ENCODE assay signal across 11 mouse cellular contexts in genomic region chr19:40467810-40468209, GRCm38 (mm10). TPM values are rescaled to one million over a fixed set of nuclear protein-coding genes. Genes with fewer than 3 reads are reported as not detected.
DNase-seq lines count a peak whose midpoint lies in the region; ATAC-seq and TF ChIP-seq lines count a peak whose summit lies in the region.
"Had no signal": no experiment of that assay in that cellular context is flagged by ENCODE, and none has a peak within 500 bp of the region (broad histone marks: within the 10 kb centered on the region; RNA-seq: fewer than 3 reads in every experiment).

No protein-coding gene starts in this region.

- no peak for TF ChIP-seq POLR2A in kidney, adult 2 months (IDR thresholded peaks at IDR 0.05; ENCODE audit: low read depth, low read length)
- no peak for TF ChIP-seq POLR2A in heart, adult 2 months (IDR thresholded peaks at IDR 0.05; ENCODE audit: insufficient read depth, low read depth, low read length)

- peak; percentile 14 for DNase-seq in kidney, adult 2 months
- peak; percentile 31 for DNase-seq in adrenal gland, postnatal 25 days
- peak; percentile 47 to 57 for DNase-seq in heart, adult 2 months
- DNase-seq in heart, postnatal 25 days (ENCODE audit: low spot score): peak; percentile 19
- DNase-seq in layer of hippocampus, adult 11-12 months (ENCODE audit: low spot score): no peak
- no peak for DNase-seq in kidney, postnatal 25 days
- DNase-seq: kidney, postnatal 10 days; thymus, postnatal 36 days had no signal

- H3K4me2 ChIP-seq in kidney, embryonic 15.5 days: no peak overlapping the region
- H3K4me2 ChIP-seq: liver, embryonic 15.5 days had no signal

- no peak overlapping the region for H3K9ac ChIP-seq in kidney, embryonic 15.5 days
- no peak overlapping the region for H3K9ac ChIP-seq in heart, adult 2 months (ENCODE audit: low read depth, low read length)
- H3K9ac ChIP-seq: liver, embryonic 15.5 days had no signal

- no peak overlapping the region for H3K27ac ChIP-seq in kidney, adult 2 months (ENCODE audit: insufficient read depth, low read depth, low read length)
- no peak overlapping the region for H3K27ac ChIP-seq in kidney, embryonic 15.5 days
- H3K27ac ChIP-seq in heart, adult 2 months: peak overlapping the region; percentile 79
- H3K27ac ChIP-seq: liver, embryonic 15.5 days had no signal

- H3K36me3 ChIP-seq in kidney, adult 2 months (ENCODE audit: control insufficient read depth, insufficient read depth, low read length): no peaks in the 10 kb centered on the region
- no peaks in the 10 kb centered on the region for H3K36me3 ChIP-seq in kidney, embryonic 15.5 days
- peaks cover 27% of the 10 kb centered on the region for H3K36me3 ChIP-seq in heart, adult 2 months (ENCODE audit: control insufficient read depth, insufficient read depth, low read length)

- intact Hi-C loops in heart, adult 2 months (cut with DNase I): loop anchor here (2.0 kb wide), 1 partner anchor 25 kb away; no protein-coding TSS in a partner anchor
- intact Hi-C loops in heart, postnatal 25 days (cut with DNase I): no loop called here

- peaks cover 11% of the 10 kb centered on the region for H3K4me1 ChIP-seq in kidney, adult 2 months (ENCODE audit: control insufficient read depth, insufficient read depth, low read length)
- peaks cover 21% of the 10 kb centered on the region for H3K4me1 ChIP-seq in kidney, embryonic 15.5 days
- peaks cover 34% of the 10 kb centered on the region for H3K4me1 ChIP-seq in heart, adult 2 months (ENCODE audit: control insufficient read depth, insufficient read depth, low read length)

- no peaks in the 10 kb centered on the region for H3K27me3 ChIP-seq in kidney, adult 2 months (replicated peaks; ENCODE audit: control insufficient read depth, insufficient read depth, low read length)
- H3K27me3 ChIP-seq in kidney, embryonic 15.5 days: no peaks in the 10 kb centered on the region
- H3K27me3 ChIP-seq in heart, adult 2 months (ENCODE audit: control insufficient read depth, insufficient read depth, low read length): no peaks in the 10 kb centered on the region
- H3K27me3 ChIP-seq: liver, embryonic 15.5 days had no signal

- H3K79me2 ChIP-seq in heart, adult 2 months (replicated peaks; ENCODE audit: control insufficient read depth, insufficient read depth, low read length): peaks cover 11% of the 10 kb centered on the region

- no peak overlapping the region for H3K4me3 ChIP-seq in kidney, adult 2 months (ENCODE audit: insufficient read depth, low read depth, low read length)
- H3K4me3 ChIP-seq in kidney, embryonic 15.5 days (replicated peaks): no peak overlapping the region
- H3K4me3 ChIP-seq in heart, adult 2 months: no peak overlapping the region
- H3K4me3 ChIP-seq: liver, embryonic 15.5 days had no signal

- TF ChIP-seq EP300 in heart, adult 2 months (IDR thresholded peaks at IDR 0.05; ENCODE audit: insufficient read depth, low read depth, low read length): no peak

- ATAC-seq in kidney, embryonic 15.5 days (replicated peaks; ENCODE audit: low FRiP score): no peak
- ATAC-seq in inflammation-experienced regulatory T-cells, adult 6 months: no peak

- H3K9me3 ChIP-seq in kidney, embryonic 15.5 days (replicated peaks): no peaks in the 10 kb centered on the region
- H3K9me3 ChIP-seq: liver, embryonic 15.5 days had no signal

- WGBS in kidney, adult 2 months: 63% methylated on average over 9 of the region's 9 CpGs
- 63% methylated on average over 9 of the region's 9 CpGs for WGBS in kidney, embryonic 15.5 days
- 19% methylated on average over 9 of the region's 9 CpGs for WGBS in heart, adult 2 months

- no peak for TF ChIP-seq CTCF in kidney, adult 2 months (conservative IDR thresholded peaks at IDR 0.05; ENCODE audit: insufficient read depth, insufficient read length, low read depth, low read length)
- TF ChIP-seq CTCF in heart, adult 2 months (IDR thresholded peaks at IDR 0.05): no peak

RNA-seq across cellular contexts. Expression of gene Sorbs1, which starts 45.8 kb away (rescaled TPM):
- 43.5 and 52.5 TPM in 2 replicates for polyA plus RNA-seq in kidney, adult 2 months (2012; rRNA removed)
- polyA plus RNA-seq in kidney, embryonic 15.5 days (2015; fragmentation: Nextera tagmentation; extraction: Ambion mirVana): 53.4 and 59.2 TPM in 2 replicates
- total RNA-seq in adrenal gland, postnatal 25 days (2021): 66.4 and 76.7 TPM in 2 replicates
- total RNA-seq in heart, adult 2 months (2021): 100 to 1,000 TPM; 638 to 971 TPM
- 185 and 253 TPM in 2 replicates for polyA plus RNA-seq in heart, adult 2 months (2012; rRNA removed)
- total RNA-seq in heart, postnatal 25 days (2021): 100 to 1,000 TPM; 604 to 684 TPM
- polyA plus RNA-seq in inflammation-experienced regulatory T-cells, adult 6 months (2017; shearing (Covaris generic)): 10 to 100 TPM; 12.3 to 23.7 (median 19.6) TPM

Comparison
In these comparisons a context has a peak if more than half of its experiments do, and no peak if none do; other contexts are left out.
1. DNase-seq: peak in kidney, adult 2 months (single experiment), adrenal gland, postnatal 25 days (single experiment), heart, adult 2 months (2 of 2) and heart, postnatal 25 days (single experiment); none in layer of hippocampus, adult 11-12 months (single experiment) and kidney, postnatal 25 days (0 of 2).